In the genomic region with DNA sequence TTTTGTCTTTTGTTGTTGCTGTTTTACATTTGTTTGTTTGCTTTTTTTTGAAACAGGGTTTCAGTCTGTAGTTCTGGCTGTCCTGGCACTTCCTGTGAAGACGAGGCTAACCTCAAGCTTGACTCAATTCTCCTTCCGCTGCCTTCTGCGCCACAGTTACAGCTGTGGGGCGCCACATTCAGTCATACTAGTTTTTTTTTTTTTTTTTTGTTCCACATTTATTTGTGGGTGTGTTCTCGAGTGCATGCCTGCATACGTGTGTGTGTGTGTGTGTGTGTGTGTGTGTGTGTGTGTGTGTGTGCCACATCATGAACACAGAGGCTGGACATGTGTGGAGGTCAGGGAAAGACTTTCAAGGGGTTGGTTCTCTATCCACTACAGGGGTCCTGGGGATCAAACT, we compare ENCODE assay signal across 14 mouse cellular contexts. TPM values are rescaled to one million over a fixed set of nuclear protein-coding genes. Genes with fewer than 3 reads are reported as not detected.
DNase-seq lines count a peak whose midpoint lies in the region; ATAC-seq and TF ChIP-seq lines count a peak whose summit lies in the region.
"Had no signal": no experiment of that assay in that cellular context is flagged by ENCODE, and none has a peak within 500 bp of the region (broad histone marks: within the 10 kb centered on the region; RNA-seq: fewer than 3 reads in every experiment).

No protein-coding gene starts in this region.

- H3K4me3 ChIP-seq in spleen, adult 2 months (ENCODE audit: extremely low read depth, insufficient read depth, insufficient read length): no peak overlapping the region
- no peak overlapping the region for H3K4me3 ChIP-seq in bone marrow macrophage, adult 2 months (ENCODE audit: insufficient read depth, low read length)
- H3K4me3 ChIP-seq in hindbrain, embryonic 14.5 days (replicated peaks; ENCODE audit: low read length): no peak overlapping the region
- no peak overlapping the region for H3K4me3 ChIP-seq in heart, embryonic 12.5 days
- H3K4me3 ChIP-seq: embryonic facial prominence, embryonic 10.5 days; hindbrain, embryonic 13.5 days had no signal

- peaks cover 23% of the 10 kb centered on the region for H3K4me1 ChIP-seq in spleen, adult 2 months (ENCODE audit: control insufficient read depth, insufficient read depth, insufficient read length)
- H3K4me1 ChIP-seq in bone marrow macrophage, adult 2 months (ENCODE audit: control insufficient read depth, insufficient read depth, low read length): peaks cover 41% of the 10 kb centered on the region
- H3K4me1 ChIP-seq in hindbrain, embryonic 14.5 days (replicated peaks; ENCODE audit: control insufficient read depth, insufficient read depth, low read length): no peaks in the 10 kb centered on the region
- no peaks in the 10 kb centered on the region for H3K4me1 ChIP-seq in heart, embryonic 12.5 days (replicated peaks)
- H3K4me1 ChIP-seq: hindbrain, embryonic 13.5 days had no signal

- TF ChIP-seq CTCF in spleen, adult 2 months (IDR thresholded peaks at IDR 0.05; ENCODE audit: extremely low read depth, insufficient read depth, insufficient read length, insufficient replicate concordance): no peak
- TF ChIP-seq CTCF in bone marrow macrophage, adult 2 months (IDR thresholded peaks at IDR 0.05; ENCODE audit: low read depth, low read length): 0 out of 2 replicates have a peak, but pooled peaks have one; percentile 23

- no peak for ATAC-seq in hindbrain, embryonic 14.5 days (ENCODE audit: low FRiP score)
- ATAC-seq in heart, embryonic 12.5 days (ENCODE audit: insufficient number of reproducible peaks, low FRiP score): no peak
- ATAC-seq: liver, postnatal 0 days had no signal

- no peaks in the 10 kb centered on the region for H3K27me3 ChIP-seq in spleen, adult 2 months (ENCODE audit: control insufficient read depth, insufficient read depth, low read length)
- H3K27me3 ChIP-seq in hindbrain, embryonic 14.5 days (ENCODE audit: control insufficient read depth, insufficient read depth, low read length): peaks cover 14% of the 10 kb centered on the region
- H3K27me3 ChIP-seq in heart, embryonic 12.5 days (replicated peaks): peaks cover 27% of the 10 kb centered on the region

- WGBS in spleen, adult 2 months: 17% methylated on average over 6 of the region's 6 CpGs
- WGBS in hindbrain, embryonic 14.5 days: 72% methylated on average over 6 of the region's 6 CpGs
- 69% methylated on average over 6 of the region's 6 CpGs for WGBS in heart, embryonic 12.5 days

- no peak for TF ChIP-seq POLR2A in spleen, adult 2 months (IDR thresholded peaks at IDR 0.05; ENCODE audit: low read depth, low read length)
- no peak for TF ChIP-seq POLR2A in bone marrow macrophage, adult 2 months (IDR thresholded peaks at IDR 0.05; ENCODE audit: borderline replicate concordance, low read depth, low read length)

- peak overlapping the region; percentile 84 for H3K27ac ChIP-seq in spleen, adult 2 months (ENCODE audit: insufficient read depth, low read length)
- H3K27ac ChIP-seq in bone marrow macrophage, adult 2 months (ENCODE audit: insufficient read depth, low read depth, low read length): peak overlapping the region; percentile 90
- no peak overlapping the region for H3K27ac ChIP-seq in hindbrain, embryonic 14.5 days
- no peak overlapping the region for H3K27ac ChIP-seq in heart, embryonic 12.5 days (ENCODE audit: poor library complexity, severe bottlenecking)
- H3K27ac ChIP-seq: embryonic facial prominence, embryonic 10.5 days; hindbrain, embryonic 13.5 days had no signal

- DNase-seq in spleen, adult 2 months (ENCODE audit: low read depth in 1 of 2, low spot score in 2 of 2): peak; percentile 52 to 54
- no peak for DNase-seq in spleen, postnatal 4 days (ENCODE audit: low spot score in 2 of 2)
- DNase-seq in naive thymus-derived CD4-positive, alpha-beta T cell, adult 2 months (ENCODE audit: low read depth): peak; percentile 64
- DNase-seq in thymus, postnatal 36 days: peak; percentile 50 to 73
- DNase-seq in hindbrain, embryonic 14.5 days (ENCODE audit: low spot score): no peak
- no peak for DNase-seq in right cerebral cortex, postnatal 25 days
- DNase-seq: cerebellum, postnatal 10 days; gastrocnemius, postnatal 36 days; kidney, adult 18-20 months; liver, postnatal 0 days had no signal

- no peak overlapping the region for H3K4me2 ChIP-seq in hindbrain, embryonic 14.5 days (replicated peaks)
- no peak overlapping the region for H3K4me2 ChIP-seq in heart, embryonic 12.5 days
- H3K4me2 ChIP-seq: hindbrain, embryonic 13.5 days had no signal

- no peaks in the 10 kb centered on the region for H3K36me3 ChIP-seq in spleen, adult 2 months (ENCODE audit: control insufficient read depth, insufficient read depth, low read length)
- no peaks in the 10 kb centered on the region for H3K36me3 ChIP-seq in hindbrain, embryonic 14.5 days (replicated peaks; ENCODE audit: control insufficient read depth, insufficient read depth)
- H3K36me3 ChIP-seq in heart, embryonic 12.5 days: no peaks in the 10 kb centered on the region
- H3K36me3 ChIP-seq: embryonic facial prominence, embryonic 10.5 days had no signal

- H3K9ac ChIP-seq in hindbrain, embryonic 14.5 days: no peak overlapping the region
- H3K9ac ChIP-seq in heart, embryonic 12.5 days: no peak overlapping the region
- H3K9ac ChIP-seq: hindbrain, embryonic 13.5 days; liver, postnatal 0 days had no signal

- H3K9me3 ChIP-seq in hindbrain, embryonic 14.5 days (ENCODE audit: control insufficient read depth, low read length): no peaks in the 10 kb centered on the region
- no peaks in the 10 kb centered on the region for H3K9me3 ChIP-seq in heart, embryonic 12.5 days (replicated peaks)
- H3K9me3 ChIP-seq: embryonic facial prominence, embryonic 10.5 days; hindbrain, embryonic 13.5 days had no signal

RNA-seq across cellular contexts. Expression of gene Slc41a2, which starts 7.3 kb away (rescaled TPM):
- 1.7 and 2.3 TPM in 2 replicates for polyA plus RNA-seq in spleen, adult 2 months (2012; rRNA removed)
- 18.8 and 20.4 TPM in 2 replicates for polyA plus RNA-seq in bone marrow macrophage, adult 2 months (2012; ENCODE audit: insufficient read depth, insufficient read length, missing spikeins)
- polyA plus RNA-seq in hindbrain, embryonic 14.5 days (2014; fragmentation: Nextera tagmentation; extraction: Ambion mirVana): 14.6 and 19.9 TPM in 2 replicates
- polyA plus RNA-seq in heart, embryonic 12.5 days (2016; fragmentation: Nextera tagmentation; extraction: Ambion mirVana): 0.77 and 1.0 TPM in 2 replicates

RNA-seq across cellular contexts. Expression of gene D10Wsu102e, which starts 29.7 kb away (rescaled TPM):
- polyA plus RNA-seq in spleen, adult 2 months (2012; rRNA removed): 0.25 and 0.29 TPM in 2 replicates
- polyA plus RNA-seq in bone marrow macrophage, adult 2 months (2012; ENCODE audit: insufficient read depth, insufficient read length, missing spikeins): 0.54 and 0.61 TPM in 2 replicates
- polyA plus RNA-seq in hindbrain, embryonic 14.5 days (2014; fragmentation: Nextera tagmentation; extraction: Ambion mirVana): 0.90 and 1.1 TPM in 2 replicates
- 0.59 and 0.62 TPM in 2 replicates for polyA plus RNA-seq in heart, embryonic 12.5 days (2016; fragmentation: Nextera tagmentation; extraction: Ambion mirVana)

Comparison
In these comparisons a context has a peak if more than half of its experiments do, and no peak if none do; other contexts are left out.
1. DNase-seq: peak in spleen, adult 2 months (2 of 2), naive thymus-derived CD4-positive, alpha-beta T cell, adult 2 months (single experiment) and thymus, postnatal 36 days (2 of 2); none in spleen, postnatal 4 days (0 of 2), hindbrain, embryonic 14.5 days (single experiment) and right cerebral cortex, postnatal 25 days (single experiment).
2. H3K27ac ChIP-seq: peak in spleen, adult 2 months (single experiment) and bone marrow macrophage, adult 2 months (single experiment); none in hindbrain, embryonic 14.5 days (single experiment) and heart, embryonic 12.5 days (single experiment).